Mouse (Mus musculus) ES-E14 (cell line): ENCODE measurements around the gene Htr6. TPM values are rescaled to one million over a fixed set of nuclear protein-coding genes. Genes with fewer than 3 reads are reported as not detected.

Source experiments
- DNase-seq: peaks from one replicate; pipeline ENCODE4 v3.0.0-alpha.2; 2013; ENCODE audit warnings: low read depth, low spot score
- H3K27ac ChIP-seq: 2 replicates; pipeline ENCODE4 v1.5.1; 2012; ENCODE audit warnings: low read depth, mild to moderate bottlenecking, low read length, moderate library complexity, mixed read lengths; ENCODE audit not compliant: poor library complexity, insufficient read depth, severe bottlenecking
- H3K36me3 ChIP-seq: 2 replicates; pipeline ENCODE4 v1.6.1; 2012; ENCODE audit warnings: mild to moderate bottlenecking, low read length, moderate library complexity, mixed read lengths; ENCODE audit not compliant: control insufficient read depth, poor library complexity, insufficient read depth, severe bottlenecking
- H3K4me1 ChIP-seq, 2 experiments: fragments of 150-350 bp in 1 of 2; sonication (generic) in 1 of 2; 2 replicates each; pipeline ENCODE4 v1.6.1; 2012; ENCODE audit warnings: low read length in 2 of 2, mild to moderate bottlenecking in 1 of 2, mixed read lengths in 1 of 2; ENCODE audit not compliant: control insufficient read depth in 2 of 2, insufficient read depth in 2 of 2, poor library complexity in 1 of 2
- H3K4me3 ChIP-seq, 2 experiments: fragments of 150-350 bp in 1 of 2; sonication (generic) in 1 of 2; 2 replicates each; pipeline ENCODE4 v1.5.1; 2012; ENCODE audit warnings: low read length in 2 of 2, low read depth in 1 of 2, mild to moderate bottlenecking in 1 of 2, mixed read lengths in 1 of 2; ENCODE audit not compliant: insufficient read depth in 1 of 2, poor library complexity in 1 of 2, severe bottlenecking in 1 of 2
- H3K9ac ChIP-seq: 2 replicates; pipeline ENCODE4 v1.6.1; 2012; ENCODE audit warnings: low read depth, mild to moderate bottlenecking, low read length, mixed read lengths; ENCODE audit not compliant: poor library complexity, insufficient read depth, severe bottlenecking
- H3K9me3 ChIP-seq: fragments of 150-350 bp; sonication (generic); 2 replicates; pipeline ENCODE4 v1.6.1; 2012; ENCODE audit warnings: low read depth, mild to moderate bottlenecking, low read length; ENCODE audit not compliant: control insufficient read depth, insufficient read depth
- CHD2 ChIP-seq: IDR thresholded peaks from 2 replicates; pipeline ENCODE4 v1.6.1; 2014; ENCODE audit warnings: mild to moderate bottlenecking, low read depth, low read length, inconsistent platforms
- HCFC1 ChIP-seq: IDR thresholded peaks from 2 replicates; pipeline ENCODE4 v1.6.1; 2012; ENCODE audit warnings: low read length, inconsistent platforms, borderline replicate concordance; ENCODE audit not compliant: insufficient read depth
- MAFK ChIP-seq: IDR thresholded peaks from 2 replicates; pipeline ENCODE4 v1.6.1; 2014; ENCODE audit warnings: mild to moderate bottlenecking, low read depth, low read length, inconsistent platforms; ENCODE audit not compliant: insufficient read depth
- ZC3H11A ChIP-seq: IDR thresholded peaks from 2 replicates; pipeline ENCODE4 v1.6.1; 2012; ENCODE audit warnings: low read depth, mild to moderate bottlenecking, inconsistent platforms, low read length, borderline replicate concordance
- ZNF384 ChIP-seq: IDR thresholded peaks from 2 replicates; pipeline ENCODE4 v1.6.1; 2012; ENCODE audit warnings: low read depth, low read length, inconsistent platforms
- in situ Hi-C, 2 experiments: fragments of 600-800 bp; cut with MboI; formaldehyde crosslinking; loops; one replicate each; pipeline ENCODE4 v1.15.1; 2025; ENCODE audit warnings: low sequenced_read_pairs in 2 of 2, inconsistent platforms in 1 of 2; ENCODE audit not compliant: unreplicated experiment in 2 of 2
- total RNA-seq: library from RNA; depleted of rRNA; stranded (reverse); fragments of 300-350 nt; gene quantifications from 2 replicates; pipeline ENCODE4 v1.2.3, GENCODE M21; 2012

The Htr6 gene
- total RNA-seq, 1 experiment: 0.13 TPM

- TF ChIP-seq ZC3H11A (no peak), MAFK (no peak), HCFC1 (no peak), CHD2 (no peak), ZNF384 (no peak)
- in situ Hi-C loops: no loop called here
- H3K27ac ChIP-seq: no peak overlapping the region
- peaks cover 4% of the 10 kb centered on the region; the same call in 1 of the 2 replicates for H3K36me3 ChIP-seq
- DNase-seq: no peak
- no peaks in the 10 kb centered on the region for H3K9me3 ChIP-seq
- H3K4me1 ChIP-seq: peaks cover 0 to 7% of the 10 kb centered on the region in 2 experiments; a peak in 1 of 4 replicates
- no peak overlapping the region for H3K4me3 ChIP-seq
- H3K9ac ChIP-seq: no peak overlapping the region
Observed at GRCm38 (mm10) chr4:139030675-139031074, 44.7 kb downstream of the Htr6 start.

GRCm38 (mm10) chr4:139024379-139024778 lies 51.0 kb downstream of the Htr6 start:
- H3K27ac ChIP-seq: no peak overlapping the region

GRCm38 (mm10) chr4:139020385-139020784 lies 55.0 kb downstream of the Htr6 start:
- DNase-seq: no peak
- Histone ChIP-seq H3K36me3 (no peaks in the 10 kb centered on the region; the same call in 1 of the 2 replicates), H3K9me3 (no peaks in the 10 kb centered on the region), H3K4me3 (no peak overlapping the region), H3K9ac (no peak overlapping the region), H3K27ac (no peak overlapping the region), H3K4me1 (peaks cover 0 to 4% of the 10 kb centered on the region in 2 experiments; a peak in 1 of 4 replicates)
- in situ Hi-C loops: no loop called here
- TF ChIP-seq HCFC1: no peak
- no peak for TF ChIP-seq ZC3H11A
- TF ChIP-seq ZNF384: no peak
- no peak for TF ChIP-seq CHD2
- no peak for TF ChIP-seq MAFK

More at GRCm38 (mm10) chr4:139024379-139024778, 51.0 kb downstream of the Htr6 start:
- H3K9ac ChIP-seq: no peak overlapping the region
- in situ Hi-C loops: no loop called here
- peaks cover 0 to 2% of the 10 kb centered on the region in 2 experiments; a peak in 1 of 4 replicates for H3K4me1 ChIP-seq
- no peaks in the 10 kb centered on the region for H3K36me3 ChIP-seq
- no peak for DNase-seq
- H3K9me3 ChIP-seq: no peaks in the 10 kb centered on the region
- TF ChIP-seq ZC3H11A (no peak), HCFC1 (no peak)
- no peak overlapping the region for H3K4me3 ChIP-seq

- Histone ChIP-seq H3K36me3 (no peaks in the 10 kb centered on the region; the same call in 1 of the 2 replicates), H3K4me3 (peak overlapping the region; percentile 28 to 39), H3K4me1 (peaks cover 0 to 4% of the 10 kb centered on the region in 2 experiments; a peak in 1 of 4 replicates), H3K27ac (no peak overlapping the region), H3K9ac (peak overlapping the region; percentile 41; the same call in 1 of the 2 replicates), H3K9me3 (no peaks in the 10 kb centered on the region)
- in situ Hi-C loops: no loop called here
- peak; percentile 19 for DNase-seq
- no peak for TF ChIP-seq HCFC1
Observed at GRCm38 (mm10) chr4:139019413-139019812, 56.0 kb downstream of the Htr6 start.

- Histone ChIP-seq H3K36me3 (no peaks in the 10 kb centered on the region; the same call in 1 of the 2 replicates), H3K4me3 (peak overlapping the region; percentile 9 to 28; a peak in 3 of 4 replicates), H3K27ac (no peak overlapping the region), H3K9me3 (no peaks in the 10 kb centered on the region), H3K9ac (peak overlapping the region; percentile 52; the same call in 1 of the 2 replicates), H3K4me1 (peaks cover 0 to 4% of the 10 kb centered on the region in 2 experiments; a peak in 1 of 4 replicates)
- TF ChIP-seq CHD2 (no peak), ZC3H11A (no peak), ZNF384 (no peak), HCFC1 (no peak), MAFK (no peak)
- in situ Hi-C loops: no loop called here
- DNase-seq: no peak
Observed at GRCm38 (mm10) chr4:139018976-139019375, 56.4 kb downstream of the Htr6 start.
